Mouse (Mus musculus) MEL (cell line): ENCODE results near the gene Ppp1r14b. TPM values are rescaled to one million over a fixed set of nuclear protein-coding genes. Genes with fewer than 3 reads are reported as not detected.

ENCODE experiments used
- DNase-seq: peaks from one replicate; pipeline ENCODE4 v3.0.0; 2011; ENCODE audit warnings: low read depth, low spot score
- H3K27ac ChIP-seq: 2 replicates; pipeline ENCODE4 v1.5.1; 2012; ENCODE audit warnings: low read depth, mild to moderate bottlenecking, control low read depth, low read length, moderate library complexity; ENCODE audit not compliant: control insufficient read depth
- H3K27me3 ChIP-seq, 2 experiments: fragments of 150-350 bp in 1 of 2; sonication (generic) in 1 of 2; 2 replicates each; pipeline ENCODE4 v1.6.1; 2012; ENCODE audit warnings: low read length in 2 of 2, mild to moderate bottlenecking in 2 of 2, improper control_type of control experiment in 1 of 2, moderate library complexity in 1 of 2; ENCODE audit not compliant: insufficient read depth in 2 of 2, control insufficient read depth in 1 of 2
- H3K36me3 ChIP-seq, 2 experiments: 2 replicates each; pipeline ENCODE4 v1.6.1; 2012 to 2014; ENCODE audit warnings: low read length in 2 of 2, improper control_type of control experiment in 1 of 2, inconsistent platforms in 1 of 2, mild to moderate bottlenecking in 1 of 2; ENCODE audit not compliant: insufficient read depth in 2 of 2, control insufficient read depth in 1 of 2
- H3K4me1 ChIP-seq, 2 experiments: fragments of 150-350 bp in 1 of 2; sonication (generic) in 1 of 2; 2 replicates each; pipeline ENCODE4 v1.6.1; 2012; ENCODE audit warnings: low read length in 2 of 2, improper control_type of control experiment in 1 of 2, mild to moderate bottlenecking in 1 of 2; ENCODE audit not compliant: insufficient read depth in 2 of 2, control insufficient read depth in 1 of 2
- H3K4me3 ChIP-seq, 2 experiments: fragments of 150-350 bp in 1 of 2; sonication (generic) in 1 of 2; 2 replicates each; pipeline ENCODE4 v1.5.1; 2012; ENCODE audit warnings: low read depth in 2 of 2, low read length in 2 of 2, mild to moderate bottlenecking in 2 of 2, moderate library complexity in 2 of 2, control low read depth in 1 of 2, improper control_type of control experiment in 1 of 2; ENCODE audit not compliant: control insufficient read depth in 1 of 2, insufficient read depth in 1 of 2
- H3K79me2 ChIP-seq: 2 replicates; pipeline ENCODE4 v1.6.1; 2012; ENCODE audit warnings: mild to moderate bottlenecking, low read length, moderate library complexity; ENCODE audit not compliant: control insufficient read depth, poor library complexity, insufficient read depth
- H3K9ac ChIP-seq: 2 replicates; pipeline ENCODE4 v1.6.1; 2012; ENCODE audit warnings: low read depth, mild to moderate bottlenecking, control low read depth, low read length, moderate library complexity; ENCODE audit not compliant: control insufficient read depth, poor library complexity, severe bottlenecking
- H3K9me3 ChIP-seq: fragments of 150-350 bp; sonication (generic); replicated peaks from 2 replicates; pipeline ENCODE4 v1.6.1; 2012; ENCODE audit warnings: mild to moderate bottlenecking, low read length, improper control_type of control experiment, moderate library complexity; ENCODE audit not compliant: insufficient read depth
- BHLHE40 ChIP-seq: IDR thresholded peaks from 2 replicates; pipeline ENCODE4 v1.6.1; 2012; ENCODE audit warnings: low read depth, mild to moderate bottlenecking, inconsistent platforms, low read length, improper control_type of control experiment, borderline replicate concordance
- CHD1 ChIP-seq: IDR thresholded peaks from 2 replicates; pipeline ENCODE4 v1.6.1; 2012; ENCODE audit warnings: low read depth, mild to moderate bottlenecking, inconsistent platforms, low read length, improper control_type of control experiment
- CHD2 ChIP-seq: IDR thresholded peaks from 2 replicates; pipeline ENCODE4 v1.6.1; 2011; ENCODE audit warnings: low read length, improper control_type of control experiment
- E2F4 ChIP-seq: IDR thresholded peaks from 2 replicates; pipeline ENCODE4 v1.6.1; 2011; ENCODE audit warnings: low read depth, low read length, improper control_type of control experiment, borderline replicate concordance
- ELF1 ChIP-seq: IDR thresholded peaks from 2 replicates; pipeline ENCODE4 v1.6.1; 2014; ENCODE audit warnings: low read depth, mild to moderate bottlenecking, inconsistent platforms, low read length, improper control_type of control experiment, moderate library complexity
- ETS1 ChIP-seq: IDR thresholded peaks from 2 replicates; pipeline ENCODE4 v1.6.1; 2012; ENCODE audit warnings: low read depth, mild to moderate bottlenecking, inconsistent platforms, low read length, improper control_type of control experiment, moderate library complexity
- GABPA ChIP-seq: IDR thresholded peaks from 2 replicates; pipeline ENCODE4 v1.6.1; 2012; ENCODE audit warnings: low read depth, mild to moderate bottlenecking, inconsistent platforms, low read length, improper control_type of control experiment, moderate library complexity
- JUND ChIP-seq: IDR thresholded peaks from 2 replicates; pipeline ENCODE4 v1.6.1; 2011; ENCODE audit warnings: low read depth, mild to moderate bottlenecking, improper control_type of control experiment, low read length
- KAT2A ChIP-seq: conservative IDR thresholded peaks from 2 replicates; pipeline ENCODE4 v1.6.1; 2012; ENCODE audit warnings: low read depth, low read length, improper control_type of control experiment, inconsistent platforms
- MAX ChIP-seq: IDR thresholded peaks from 2 replicates; pipeline ENCODE4 v1.6.1; 2011; ENCODE audit warnings: low read length, improper control_type of control experiment
- MAZ ChIP-seq: IDR thresholded peaks from 2 replicates; pipeline ENCODE4 v1.6.1; 2012; ENCODE audit warnings: low read depth, mild to moderate bottlenecking, inconsistent platforms, low read length, improper control_type of control experiment
- MEF2A ChIP-seq: IDR thresholded peaks from 2 replicates; pipeline ENCODE4 v1.6.1; 2014; ENCODE audit warnings: low read depth, mild to moderate bottlenecking, inconsistent platforms, low read length, improper control_type of control experiment; ENCODE audit not compliant: poor library complexity, insufficient replicate concordance, severe bottlenecking; ENCODE audit errors: extremely low read depth
- MXI1 ChIP-seq: IDR thresholded peaks from 2 replicates; pipeline ENCODE4 v1.6.1; 2011; ENCODE audit warnings: mild to moderate bottlenecking, low read depth, low read length, improper control_type of control experiment
- NRF1 ChIP-seq: IDR thresholded peaks from 2 replicates; pipeline ENCODE4 v1.6.1; 2014; ENCODE audit warnings: low read depth, mild to moderate bottlenecking, inconsistent platforms, low read length, improper control_type of control experiment, moderate library complexity; ENCODE audit not compliant: poor library complexity, insufficient read depth, severe bottlenecking
- POLR2A ChIP-seq, 2 experiments: IDR thresholded peaks; 2 replicates each; pipeline ENCODE4 v1.6.1; 2011 to 2012; ENCODE audit warnings: low read length in 2 of 2, mild to moderate bottlenecking in 2 of 2, control low read depth in 1 of 2, improper control_type of control experiment in 1 of 2, low read depth in 1 of 2, moderate library complexity in 1 of 2; ENCODE audit not compliant: control insufficient read depth in 1 of 2, insufficient read depth in 1 of 2, poor library complexity in 1 of 2
- POLR2AphosphoS5 ChIP-seq: IDR thresholded peaks from 2 replicates; pipeline ENCODE4 v1.6.1; 2012; ENCODE audit warnings: low read depth, borderline replicate concordance, mild to moderate bottlenecking, inconsistent platforms, low read length, moderate library complexity, mixed read lengths
- RAD21 ChIP-seq: IDR thresholded peaks from 2 replicates; pipeline ENCODE4 v1.6.1; 2011; ENCODE audit warnings: mild to moderate bottlenecking, low read depth, low read length, improper control_type of control experiment
- SMC3 ChIP-seq: IDR thresholded peaks from 2 replicates; pipeline ENCODE4 v1.6.1; 2011; ENCODE audit warnings: low read depth, low read length, improper control_type of control experiment
- UBTF ChIP-seq: IDR thresholded peaks from 2 replicates; pipeline ENCODE4 v1.6.1; 2012; ENCODE audit warnings: low read depth, mild to moderate bottlenecking, inconsistent platforms, low read length, improper control_type of control experiment, moderate library complexity, borderline replicate concordance; ENCODE audit not compliant: insufficient read depth
- USF1 ChIP-seq: IDR thresholded peaks from 2 replicates; pipeline ENCODE4 v1.6.1; 2014; ENCODE audit warnings: low read depth, mild to moderate bottlenecking, inconsistent platforms, low read length, improper control_type of control experiment, moderate library complexity
- USF2 ChIP-seq, 2 experiments: IDR thresholded peaks; 2 replicates each; pipeline ENCODE4 v1.6.1; 2011 to 2012; ENCODE audit warnings: improper control_type of control experiment in 2 of 2, low read length in 2 of 2, borderline replicate concordance in 1 of 2, inconsistent platforms in 1 of 2, low read depth in 1 of 2, mild to moderate bottlenecking in 1 of 2; ENCODE audit not compliant: insufficient read depth in 1 of 2
- ZC3H11A ChIP-seq: IDR thresholded peaks from 2 replicates; pipeline ENCODE4 v1.6.1; 2012; ENCODE audit warnings: low read depth, mild to moderate bottlenecking, inconsistent platforms, low read length, improper control_type of control experiment
- ZKSCAN1 ChIP-seq: IDR thresholded peaks from 2 replicates; pipeline ENCODE4 v1.6.1; 2012; ENCODE audit warnings: low read depth, mild to moderate bottlenecking, inconsistent platforms, low read length, improper control_type of control experiment, moderate library complexity
- ZMIZ1 ChIP-seq: IDR thresholded peaks from 2 replicates; pipeline ENCODE4 v1.6.1; 2012; ENCODE audit warnings: low read depth, mild to moderate bottlenecking, inconsistent platforms, low read length, improper control_type of control experiment, moderate library complexity
- ZNF384 ChIP-seq: IDR thresholded peaks from 2 replicates; pipeline ENCODE4 v1.6.1; 2012; ENCODE audit warnings: low read depth, mild to moderate bottlenecking, inconsistent platforms, low read length, improper control_type of control experiment
- polyA plus RNA-seq, 2 experiments: library from polyadenylated mRNA; stranded (reverse) in 1 of 2; unstranded in 1 of 2; fragments of >175 nt in 1 of 2; fragments of >200 nt in 1 of 2; gene quantifications; 2 replicates each; pipeline versions ENCODE4 v1.2.1 to v1.2.4; 2012; ENCODE audit warnings: low replicate concordance in 2 of 2, low read depth in 1 of 2; ENCODE audit not compliant: insufficient read length in 2 of 2, insufficient read depth in 1 of 2, missing spikeins in 1 of 2
- total RNA-seq: library from RNA; depleted of rRNA; stranded (reverse); fragments of 300-350 nt; gene quantifications from 2 replicates; pipeline ENCODE4 v1.2.3, GENCODE M21; 2012

Ppp1r14b gene
- total and polyA plus RNA-seq, 3 experiments = 349 to 467 TPM; not detected in 1

- no peaks in the 10 kb centered on the region for H3K27me3 ChIP-seq
- H3K4me3 ChIP-seq = no peak overlapping the region
- peaks cover 3 to 11% of the 10 kb centered on the region in 2 experiments for H3K4me1 ChIP-seq
- no peak for TF ChIP-seq POLR2AphosphoS5
- TF ChIP-seq KAT2A = no peak
- no peak for TF ChIP-seq UBTF
- TF ChIP-seq CHD2 = no peak
- TF ChIP-seq RAD21 = no peak
- no peak for TF ChIP-seq MXI1
- TF ChIP-seq ZC3H11A = no peak
- TF ChIP-seq ZMIZ1 = no peak
- no peak for TF ChIP-seq BHLHE40
- TF ChIP-seq MAZ = no peak
- TF ChIP-seq CHD1 = no peak
- no peak for TF ChIP-seq ELF1
- H3K79me2 ChIP-seq = peaks cover 14% of the 10 kb centered on the region
- peaks cover 14 to 15% of the 10 kb centered on the region in 2 experiments for H3K36me3 ChIP-seq
- no peaks in the 10 kb centered on the region for H3K9me3 ChIP-seq
- H3K9ac ChIP-seq = no peak overlapping the region
- no peak for DNase-seq
- no peak overlapping the region for H3K27ac ChIP-seq
Measured at GRCm38 (mm10) chr19:7012426-7012825, 37.7 kb downstream of the Ppp1r14b start.

GRCm38 (mm10) chr19:7013984-7014383, 39.2 kb downstream of the Ppp1r14b start:
- H3K79me2 ChIP-seq = peaks cover 24% of the 10 kb centered on the region
- no peaks in the 10 kb centered on the region for H3K9me3 ChIP-seq
- DNase-seq = no peak
- peaks cover 4 to 16% of the 10 kb centered on the region in 2 experiments for H3K4me1 ChIP-seq
- no peak overlapping the region for H3K9ac ChIP-seq
- no peak for TF ChIP-seq SMC3
- no peak for TF ChIP-seq ZNF384
- TF ChIP-seq ZKSCAN1 = no peak
- no peak for TF ChIP-seq MXI1
- no peak for TF ChIP-seq MAZ
- TF ChIP-seq NRF1 = no peak
- no peak for TF ChIP-seq MAX
- TF ChIP-seq JUND = no peak
- TF ChIP-seq E2F4 = no peak
- no peak for TF ChIP-seq ZC3H11A
- no peak for TF ChIP-seq ETS1
- no peak for TF ChIP-seq USF1
- no peak for TF ChIP-seq ELF1
- TF ChIP-seq GABPA = no peak
- TF ChIP-seq MEF2A = no peak
- TF ChIP-seq BHLHE40 = no peak
- TF ChIP-seq CHD1 = no peak
- no peak for TF ChIP-seq USF2 (IDR thresholded peaks at IDR 0.05; ENCODE audit: borderline replicate concordance in 1 of 2, insufficient read depth in 1 of 2, low read depth in 1 of 2, low read length in 2 of 2)
- no peak for TF ChIP-seq POLR2A (IDR thresholded peaks at IDR 0.05; ENCODE audit: control insufficient read depth in 1 of 2, insufficient read depth in 1 of 2, low read depth in 1 of 2, low read length in 2 of 2, poor library complexity in 1 of 2)
- no peaks in the 10 kb centered on the region for H3K27me3 ChIP-seq
- no peak overlapping the region for H3K27ac ChIP-seq
- H3K36me3 ChIP-seq = peaks cover 15 to 19% of the 10 kb centered on the region in 2 experiments
- H3K4me3 ChIP-seq = no peak overlapping the region
